Mouse (Mus musculus): ENCODE measurements at regions not wholly inside any gene's neighbourhood (a gene's known extent, or its start where the extent isn't known, plus 50 kb on each side); places are given as distances from the start of the nearest gene placed in this dataset.

- in situ Hi-C loops (cut with MboI, MseI) = no loop called here
Observed at GRCm38 (mm10) chr13:70124860-70125545, 322.8 kb downstream of the Med10 start.

DNA sequence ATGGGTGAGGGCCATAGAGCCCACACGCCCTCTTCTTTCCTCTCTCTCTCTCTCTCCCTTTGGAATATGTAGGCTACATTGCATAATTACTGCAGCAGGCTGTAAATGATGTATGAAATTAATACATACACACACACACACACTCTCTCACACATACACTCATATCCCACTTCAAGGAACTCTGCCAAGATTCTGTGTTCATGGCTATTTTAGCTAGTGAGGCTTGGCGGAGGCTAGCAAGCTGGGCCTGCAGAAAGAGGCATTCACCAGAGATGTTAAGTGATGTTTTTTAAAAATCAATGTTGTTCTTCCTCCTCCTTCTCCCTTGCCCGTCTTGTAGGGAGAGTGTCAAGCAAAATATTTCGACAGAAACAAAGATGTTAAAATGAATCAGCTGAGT lies 325.1 kb downstream of the Med10 start:
- in situ Hi-C loops (cut with MboI, MseI) = no loop called here

GRCm38 (mm10) chr13:70134544-70134943 lies 332.3 kb downstream of the Med10 start:
- in situ Hi-C loops (cut with MboI, MseI) = no loop called here

- in situ Hi-C loops (cut with MboI, MseI) = no loop called here
Observed at GRCm38 (mm10) chr13:70136209-70136608, 334.0 kb downstream of the Med10 start.

- in situ Hi-C loops (cut with MboI, MseI) = loop anchor here (10.0 kb wide), 1 partner anchor 1060 kb away; no protein-coding TSS in a partner anchor
Observed at GRCm38 (mm10) chr13:70144461-70144860, 342.3 kb downstream of the Med10 start.

GRCm38 (mm10) chr13:70145466-70145865 lies 343.3 kb downstream of the Med10 start:
- in situ Hi-C loops (cut with MboI, MseI) = loop anchor here (10.0 kb wide), 1 partner anchor 1059 kb away; no protein-coding TSS in a partner anchor

GRCm38 (mm10) chr13:70149041-70149898 lies 347.1 kb downstream of the Med10 start:
- in situ Hi-C loops (cut with MboI, MseI) = loop anchor here (10.0 kb wide), 1 partner anchor 1056 kb away; no protein-coding TSS in a partner anchor

- in situ Hi-C loops (cut with MboI, MseI) = loop anchor here (10.0 kb wide), 1 partner anchor 1055 kb away; no protein-coding TSS in a partner anchor
Observed at GRCm38 (mm10) chr13:70149899-70150184, 347.6 kb downstream of the Med10 start.

- in situ Hi-C loops (cut with MboI, MseI) = no loop called here
Observed at GRCm38 (mm10) chr13:70153062-70153461, 350.9 kb downstream of the Med10 start.

DNA sequence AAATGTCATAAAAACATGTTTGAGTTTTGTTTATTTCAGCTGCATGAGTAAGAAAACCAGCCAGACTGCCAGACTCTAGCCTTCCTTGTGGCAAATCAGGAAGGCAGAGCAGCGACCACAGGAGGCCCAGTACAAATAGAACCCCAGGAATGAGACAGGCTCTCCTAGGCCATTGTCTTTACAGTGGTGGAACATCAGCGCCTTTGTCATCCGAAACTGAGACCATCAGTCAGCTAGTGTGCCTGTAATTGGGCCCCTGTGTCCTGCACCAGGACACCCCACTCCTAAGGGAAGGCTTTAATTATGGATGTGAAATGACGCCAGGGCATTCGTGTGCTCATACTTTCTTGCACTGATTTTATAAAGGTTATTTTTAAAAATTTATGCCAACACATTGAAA lies 353.4 kb downstream of the Med10 start:
- in situ Hi-C loops (cut with MboI, MseI) = no loop called here

DNA sequence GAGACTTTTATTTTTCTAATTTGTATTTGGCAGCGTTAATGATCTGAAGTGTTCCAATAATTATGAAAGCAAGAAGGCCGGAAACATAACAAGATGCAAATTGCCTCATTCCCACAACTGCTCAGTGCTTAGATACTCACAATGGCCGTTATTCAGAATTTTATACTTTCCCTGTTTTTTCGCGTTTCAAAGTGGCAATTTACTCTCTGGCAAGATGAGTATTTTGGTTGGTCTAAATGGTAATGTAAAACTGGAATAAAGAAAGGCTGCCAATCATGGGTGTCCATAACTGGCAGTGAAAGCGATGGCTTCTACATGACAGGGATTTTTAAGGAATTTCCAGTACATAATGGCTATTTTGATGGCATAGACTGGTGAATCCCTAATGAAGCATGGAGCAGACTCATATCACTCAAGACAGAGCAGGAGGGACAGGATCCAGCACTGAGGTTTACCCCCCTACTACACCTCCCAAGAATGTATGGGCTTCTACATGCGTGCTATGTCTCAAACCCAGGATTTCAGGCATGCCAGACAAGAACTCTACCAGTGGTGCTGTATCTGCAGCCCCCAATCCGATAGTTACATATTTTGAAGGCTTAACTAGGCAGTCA lies 354.9 kb downstream of the Med10 start:
- in situ Hi-C loops (cut with MboI, MseI) = no loop called here

GRCm38 (mm10) chr13:70159065-70159464 lies 356.9 kb downstream of the Med10 start:
- in situ Hi-C loops (cut with MboI, MseI) = no loop called here

DNA sequence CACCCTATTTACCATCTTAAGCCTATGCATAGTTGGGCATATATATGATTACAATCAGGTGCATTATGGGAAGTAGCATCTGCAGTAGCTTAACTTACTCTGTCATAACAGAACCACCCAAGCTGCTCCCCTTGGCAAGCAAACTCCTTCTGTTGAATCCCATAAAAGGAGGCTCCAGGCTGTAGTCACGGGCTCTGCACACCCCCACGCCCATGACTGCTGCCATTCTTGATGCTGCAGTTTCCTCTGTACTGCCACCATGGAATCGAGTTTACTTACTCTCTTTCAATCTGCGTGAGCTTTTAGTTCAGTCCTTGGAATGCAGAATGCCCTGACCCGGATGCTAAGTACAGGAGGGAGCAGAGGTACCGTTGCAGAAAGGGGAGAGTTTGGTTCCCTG lies 357.4 kb downstream of the Med10 start:
- in situ Hi-C loops (cut with MboI, MseI) = no loop called here

- in situ Hi-C loops (cut with MboI, MseI) = no loop called here
Observed at GRCm38 (mm10) chr13:70162115-70162514, 359.9 kb downstream of the Med10 start.

DNA sequence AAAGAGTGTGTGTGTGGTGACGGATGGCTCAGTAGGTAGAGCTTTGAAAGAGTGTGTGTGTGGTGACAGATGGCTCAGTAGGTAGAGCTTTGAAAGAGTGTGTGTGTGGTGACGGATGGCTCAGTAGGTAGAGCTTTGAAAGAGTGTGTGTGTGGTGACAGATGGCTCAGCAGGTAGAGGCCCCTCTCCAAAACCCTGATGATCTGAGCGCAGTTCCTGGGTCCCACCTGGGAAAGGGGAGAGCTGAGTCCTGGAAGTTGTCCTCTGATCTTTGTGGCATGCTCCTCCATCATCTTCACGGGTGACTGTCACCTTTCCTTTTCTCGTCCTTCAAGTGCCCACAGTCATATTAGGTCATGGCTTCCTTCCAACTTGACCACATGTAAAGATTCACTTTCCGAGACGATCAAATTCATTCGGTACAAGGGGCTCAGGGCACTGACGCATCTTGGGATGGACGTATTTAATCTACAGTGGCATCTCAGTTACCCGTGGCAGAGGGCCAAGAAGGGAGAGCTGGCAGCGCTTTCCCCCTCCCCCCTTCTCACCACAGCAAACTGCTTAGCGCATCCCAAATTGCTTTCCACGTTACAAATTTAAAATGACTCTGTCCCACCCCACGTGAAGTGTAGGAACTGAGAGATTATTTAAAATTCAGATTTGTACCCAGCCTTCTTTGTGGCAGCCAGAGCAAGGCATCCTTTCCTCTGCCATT lies 363.5 kb downstream of the Med10 start:
- in situ Hi-C loops (cut with MboI, MseI) = no loop called here

- in situ Hi-C loops (cut with MboI, MseI) = no loop called here
Observed at GRCm38 (mm10) chr13:70167747-70168146, 365.6 kb downstream of the Med10 start.

DNA sequence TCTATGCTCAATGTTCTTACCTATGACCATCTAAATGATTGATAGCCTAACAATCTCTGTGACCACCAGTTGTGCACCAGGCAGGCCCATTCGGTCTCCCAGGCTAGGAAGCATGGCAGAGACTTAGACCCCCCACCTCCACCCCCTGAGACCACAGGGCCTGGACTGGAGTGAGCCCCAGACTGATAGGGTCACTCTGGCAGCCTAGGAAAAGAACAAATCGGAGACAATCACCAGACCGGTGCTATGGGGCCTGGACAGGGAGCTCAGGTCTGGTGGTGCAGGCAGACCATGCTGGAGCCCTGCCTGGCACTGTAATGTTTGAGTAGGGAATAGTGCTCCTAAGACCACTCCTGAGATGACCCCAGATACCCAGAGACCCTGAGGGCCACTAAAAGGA lies 366.7 kb downstream of the Med10 start:
- in situ Hi-C loops (cut with MboI, MseI) = no loop called here

DNA sequence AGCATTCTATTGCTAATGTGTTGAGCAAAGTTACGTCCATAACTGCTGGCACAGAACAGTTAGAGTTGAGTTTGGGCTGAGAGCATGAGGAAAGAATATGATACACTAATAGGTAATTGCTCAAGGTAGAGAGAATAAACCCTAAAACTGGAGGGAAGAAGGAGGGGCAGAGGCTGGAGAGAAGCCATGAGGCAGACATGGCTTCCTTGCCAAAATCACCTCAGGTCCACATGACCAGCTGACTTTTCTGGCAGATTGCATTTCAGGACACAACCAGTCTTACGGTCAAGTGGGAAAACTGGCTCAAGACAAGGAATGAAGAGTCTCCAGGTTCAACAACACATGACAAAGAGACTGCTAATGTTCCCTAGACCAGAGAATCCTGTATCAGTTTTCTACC lies 374.9 kb downstream of the Med10 start:
- in situ Hi-C loops (cut with MboI, MseI) = no loop called here

DNA sequence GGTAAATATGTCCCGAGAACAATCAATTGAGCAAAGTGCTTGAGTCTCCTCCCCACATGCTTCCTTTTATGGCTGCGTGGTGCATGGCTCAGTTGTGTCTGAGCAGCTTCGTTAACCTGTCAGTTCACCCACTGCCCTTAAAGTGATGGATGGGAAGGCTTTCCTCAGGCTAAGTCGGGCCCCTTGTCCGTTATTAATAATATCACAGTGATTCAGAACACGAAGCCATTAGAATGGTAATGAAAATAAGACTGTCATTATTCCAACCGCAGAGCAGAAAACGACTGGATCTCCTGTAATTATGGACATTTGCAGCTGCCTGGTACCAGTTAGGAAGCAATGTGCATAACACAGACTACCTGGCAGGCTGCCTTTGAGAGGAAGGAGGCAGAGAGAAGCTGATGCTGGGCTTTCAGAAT lies 375.9 kb downstream of the Med10 start:
- in situ Hi-C loops (cut with MboI, MseI) = no loop called here

- in situ Hi-C loops (cut with MboI, MseI) = no loop called here
Observed at GRCm38 (mm10) chr13:70190978-70191377, 388.8 kb downstream of the Med10 start.

- in situ Hi-C loops (cut with MboI, MseI) = no loop called here
Observed at GRCm38 (mm10) chr13:70192101-70193025, 390.2 kb downstream of the Med10 start.

Measured in regulatory T cell (primary cell).